Mouse (Mus musculus): ENCODE measurements around the gene Ppp1r12c. TPM values are rescaled to one million over a fixed set of nuclear protein-coding genes. Genes with fewer than 3 reads are reported as not detected.

Gene Ppp1r12c
- total RNA-seq, 2 experiments from 2014 or later: 74.0 to 84.4 TPM

DNA sequence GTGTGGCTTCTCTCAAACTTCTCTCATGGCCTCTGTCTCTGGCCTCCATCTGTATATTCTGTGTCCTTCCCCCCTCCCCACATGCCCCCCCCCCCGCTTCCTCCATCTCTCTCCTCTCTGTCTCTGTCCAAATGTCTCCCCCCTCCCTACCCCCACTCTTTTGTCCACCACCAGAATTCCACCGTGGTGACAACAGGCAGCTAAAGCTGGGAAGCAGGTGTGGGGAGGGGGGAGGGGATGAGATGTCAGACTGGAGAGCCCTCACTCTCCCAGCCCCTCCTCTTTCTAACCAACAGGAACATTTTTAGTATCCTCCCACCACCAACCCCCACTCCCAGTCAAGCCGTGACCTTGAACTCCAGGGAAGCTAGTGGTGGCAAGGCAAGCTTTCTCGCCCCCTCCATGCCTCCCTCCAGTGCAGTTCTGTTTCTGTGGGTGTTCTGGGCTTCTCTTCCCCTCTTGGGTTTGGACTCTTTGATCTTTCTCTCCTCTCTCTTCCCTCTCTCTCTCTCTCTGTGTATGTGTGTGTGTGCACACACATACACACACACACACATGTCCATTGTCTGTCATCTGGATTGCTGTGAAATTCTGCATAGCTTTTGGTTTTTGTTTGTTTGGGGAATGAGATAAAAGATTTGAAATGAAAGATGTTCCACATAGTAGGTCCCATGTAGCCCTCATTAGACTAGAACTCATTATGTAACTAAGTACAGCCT, 15.0 kb upstream of the Ppp1r12c start, which contains the start of gene Tnnt1:
Gene Tnnt1 (minus strand): TSS at position 51 of the 719 bp plus-strand sequence.
- no peak for DNase-seq

DNA sequence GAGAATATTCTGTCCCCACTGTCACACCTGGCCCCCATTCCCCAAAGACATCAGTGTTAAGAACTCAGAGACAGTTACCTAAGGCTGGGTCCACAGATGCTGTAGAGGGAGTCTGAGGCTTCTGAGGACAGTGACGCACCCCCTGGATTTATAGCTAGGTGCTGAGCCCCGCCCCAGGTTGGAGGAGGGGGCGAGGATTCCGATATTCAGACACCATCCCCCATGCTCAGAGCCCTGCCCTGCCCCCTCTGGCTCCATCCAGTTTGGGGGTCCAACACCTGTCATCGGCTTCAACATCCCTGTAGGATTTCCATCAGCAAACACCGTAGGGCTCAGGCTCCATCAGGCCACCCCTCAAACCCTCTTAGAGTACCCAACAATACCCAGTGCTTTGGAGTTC, 14.4 kb upstream of the Ppp1r12c start:
- DNase-seq: no peak

DNA sequence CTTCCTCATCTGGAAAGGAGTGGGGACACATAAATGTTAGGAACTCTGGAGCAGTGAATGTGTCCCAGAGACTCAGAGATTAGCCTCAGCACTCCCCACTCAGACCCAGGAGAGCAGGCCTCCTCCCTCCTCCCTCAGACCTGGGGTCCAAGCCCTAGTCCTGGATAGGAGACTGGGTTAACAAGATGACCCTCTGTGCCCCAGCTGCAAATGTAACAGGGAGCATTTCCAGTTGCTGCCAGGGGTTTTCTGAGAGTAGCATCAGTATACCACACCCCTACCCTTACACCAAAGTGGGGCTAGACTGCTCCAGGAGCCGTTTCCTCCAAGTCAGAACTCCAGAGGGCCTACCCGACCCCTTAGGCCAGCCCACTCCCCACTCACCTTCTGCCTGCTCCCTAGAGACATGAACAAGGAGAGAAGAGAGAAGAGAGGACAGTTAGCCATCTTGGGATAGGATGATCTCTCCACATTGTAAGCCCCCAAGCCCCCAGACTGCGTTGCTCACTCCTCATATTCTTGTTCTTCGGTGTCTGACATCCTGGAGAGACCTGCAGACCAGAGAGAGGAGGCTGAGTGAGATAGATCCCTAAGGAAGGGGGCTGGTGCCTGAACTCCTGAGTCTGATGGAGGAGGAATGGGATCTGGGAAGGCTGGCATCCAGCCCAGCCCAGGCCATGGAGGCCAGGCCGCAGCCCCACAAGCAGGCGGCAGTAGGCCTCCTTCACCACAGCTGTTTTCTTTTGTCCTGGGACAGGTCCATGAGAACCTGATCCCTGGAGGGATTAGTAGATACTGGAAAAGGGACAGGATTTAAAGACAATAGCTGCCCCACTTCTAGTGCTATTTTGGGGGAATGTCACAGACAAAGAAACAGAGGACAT, 12.6 kb upstream of the Ppp1r12c start:
- no peak for DNase-seq

DNA sequence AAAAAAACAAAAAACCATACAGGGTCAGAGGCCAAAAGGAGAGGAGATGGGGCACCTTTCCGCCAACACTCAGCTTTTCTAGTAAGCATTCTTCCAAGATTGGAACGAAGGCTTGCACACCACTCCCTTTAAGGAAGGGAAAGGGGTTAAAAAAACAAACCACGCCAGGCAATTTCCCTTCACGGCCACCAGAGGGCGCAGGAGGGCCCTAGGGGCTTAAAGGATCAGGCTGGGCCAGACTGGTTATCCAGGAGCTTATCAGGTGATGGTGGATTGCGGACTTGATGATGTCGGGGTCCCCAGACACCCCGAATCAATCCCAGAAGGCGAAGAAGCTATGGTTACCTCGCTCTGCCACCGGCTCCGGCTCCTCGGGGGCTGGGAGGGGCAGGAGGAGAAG, 11.8 kb upstream of the Ppp1r12c start:
- DNase-seq: peak; percentile 60

DNA sequence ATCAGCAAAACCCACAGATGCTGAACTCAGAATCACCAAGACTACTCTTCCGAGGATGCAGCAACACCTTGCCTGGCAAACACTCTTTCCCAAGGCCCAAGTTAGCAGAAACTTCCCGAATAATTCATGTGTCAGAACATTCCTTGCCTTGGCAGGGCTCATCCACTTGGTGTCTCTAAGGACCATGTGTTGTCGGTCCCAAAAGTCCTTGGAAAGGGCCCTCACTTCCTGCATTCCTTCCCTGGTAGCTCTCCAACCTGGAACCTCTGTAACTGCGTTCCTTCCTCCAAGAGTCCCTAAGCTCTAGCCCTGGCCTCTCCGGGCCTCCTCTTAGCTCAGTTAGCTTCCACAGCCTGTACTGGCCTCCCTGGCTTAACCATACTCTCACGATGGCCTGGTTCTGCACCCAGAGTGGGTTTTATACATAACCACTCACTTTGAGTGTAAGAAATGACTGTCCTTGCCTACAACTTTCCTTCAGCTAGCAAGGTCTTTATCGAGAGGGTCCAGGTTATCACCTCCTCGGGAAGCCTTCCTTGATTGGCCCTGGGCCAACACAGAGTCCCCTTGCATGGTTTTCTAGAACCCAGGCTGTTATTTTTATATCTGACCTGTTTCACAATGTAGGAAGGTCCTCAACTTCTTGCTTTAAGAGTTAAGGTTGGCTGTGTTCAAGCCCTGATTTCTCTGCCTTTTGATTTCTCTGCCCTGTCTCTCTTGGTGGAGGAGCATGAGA, 10.2 kb upstream of the Ppp1r12c start:
- DNase-seq: peak; percentile 23

DNA sequence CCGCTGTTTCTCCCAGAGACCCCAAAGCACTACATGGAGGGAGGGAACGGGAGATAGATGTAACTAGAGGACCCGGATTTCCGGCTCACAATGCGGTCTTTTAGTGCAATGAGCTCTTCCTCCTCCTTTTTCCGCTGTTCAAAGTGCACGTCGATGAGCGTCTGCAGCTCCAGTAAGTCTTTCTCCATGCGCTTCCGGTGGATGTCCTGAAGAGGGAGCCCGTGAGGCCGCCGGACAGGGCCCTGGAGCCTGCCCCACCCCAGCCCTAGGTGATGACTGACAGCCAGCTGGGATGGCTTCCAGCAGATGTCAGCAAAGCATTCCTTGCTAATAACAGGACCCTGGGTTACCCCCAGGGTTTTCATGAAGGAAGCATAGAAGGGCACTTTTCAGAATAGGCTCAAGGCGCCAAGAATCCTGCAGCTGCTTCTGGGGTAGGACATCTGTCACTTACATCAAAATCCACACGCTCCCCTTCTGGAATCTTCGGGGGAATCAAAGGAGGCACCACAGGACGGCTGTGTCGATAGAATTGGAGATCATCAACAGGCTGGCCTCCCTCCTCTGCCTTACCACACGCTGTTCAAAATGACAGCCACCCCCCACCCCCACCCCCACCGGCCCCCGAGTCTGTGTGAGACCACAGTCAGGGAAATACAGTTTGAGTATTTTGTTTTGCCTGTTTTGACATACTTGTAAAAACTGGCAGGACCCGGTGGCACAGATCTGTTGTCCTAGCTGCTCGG, 8.6 kb upstream of the Ppp1r12c start:
- DNase-seq: peak; percentile 82

DNA sequence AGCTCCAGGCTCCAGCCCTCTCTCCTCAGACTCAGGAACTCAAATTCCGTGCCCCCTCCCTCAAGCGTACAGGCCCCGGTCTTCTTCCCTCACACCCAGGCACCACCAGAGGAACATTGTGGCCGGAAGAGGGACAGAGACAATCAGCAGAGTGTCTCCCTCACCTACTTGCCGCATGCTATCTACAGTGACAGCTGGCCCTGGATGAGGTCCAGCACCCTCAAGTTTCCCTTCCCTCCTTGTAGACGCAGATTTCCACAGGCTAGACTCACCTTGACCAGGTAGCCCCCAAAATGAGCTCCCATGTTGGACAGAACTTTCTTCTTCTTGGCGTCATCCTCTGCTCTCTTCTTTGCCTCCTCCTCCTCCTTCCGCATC, 7.2 kb upstream of the Ppp1r12c start:
- DNase-seq: no peak

DNA sequence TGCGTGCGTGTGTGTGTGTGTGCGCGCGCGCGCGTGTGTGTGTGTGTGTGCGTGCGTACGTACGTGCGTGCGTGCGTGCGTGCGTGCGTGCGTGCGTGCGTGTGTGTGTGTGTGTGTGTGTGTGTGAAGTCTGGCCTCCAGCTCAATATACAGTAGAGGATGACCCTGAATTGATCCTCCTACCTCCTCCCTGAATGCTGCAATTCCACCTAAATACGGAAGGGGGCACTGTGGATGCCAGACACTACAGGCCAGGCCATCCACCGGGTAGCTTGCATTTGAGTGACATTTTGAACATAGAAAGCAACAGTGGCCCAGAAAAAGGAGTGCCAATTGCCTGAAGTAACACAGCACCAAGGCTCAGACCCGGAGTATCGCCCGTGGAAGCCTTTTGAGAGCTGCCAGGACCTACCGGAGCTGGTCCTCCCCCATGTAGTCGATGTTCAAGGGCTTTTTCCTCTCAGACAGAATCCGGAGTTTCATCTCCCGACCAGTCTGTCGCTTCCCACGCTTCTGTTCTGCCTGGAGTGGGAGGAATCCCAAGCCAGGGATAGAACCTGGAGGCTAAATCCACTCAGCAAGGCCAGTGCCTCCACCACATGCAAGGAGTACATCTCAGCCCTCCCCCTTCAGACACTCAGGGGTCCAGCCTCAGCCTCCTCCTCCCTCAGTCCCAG, 6.7 kb upstream of the Ppp1r12c start:
- DNase-seq: no peak

DNA sequence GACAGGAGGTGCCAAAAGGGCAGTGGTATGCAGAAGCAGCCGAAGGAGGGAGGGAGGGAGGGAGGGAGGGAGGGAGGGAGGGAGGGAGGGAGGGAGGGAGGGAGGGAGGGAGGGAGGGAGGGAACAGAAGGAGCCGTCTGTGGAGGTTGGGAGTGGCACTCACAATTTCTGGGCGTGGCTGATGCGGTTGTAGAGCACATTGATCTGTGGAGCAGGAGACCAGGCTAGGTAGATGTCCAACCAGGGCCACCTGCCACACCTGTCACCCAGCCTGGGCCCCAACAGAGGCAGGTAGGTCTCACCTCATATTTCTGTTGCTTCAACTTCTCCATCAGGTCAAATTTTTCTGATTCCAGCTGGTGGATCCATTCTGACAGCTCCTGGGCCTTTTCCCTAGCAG, 5.7 kb upstream of the Ppp1r12c start:
- no peak for DNase-seq

DNA sequence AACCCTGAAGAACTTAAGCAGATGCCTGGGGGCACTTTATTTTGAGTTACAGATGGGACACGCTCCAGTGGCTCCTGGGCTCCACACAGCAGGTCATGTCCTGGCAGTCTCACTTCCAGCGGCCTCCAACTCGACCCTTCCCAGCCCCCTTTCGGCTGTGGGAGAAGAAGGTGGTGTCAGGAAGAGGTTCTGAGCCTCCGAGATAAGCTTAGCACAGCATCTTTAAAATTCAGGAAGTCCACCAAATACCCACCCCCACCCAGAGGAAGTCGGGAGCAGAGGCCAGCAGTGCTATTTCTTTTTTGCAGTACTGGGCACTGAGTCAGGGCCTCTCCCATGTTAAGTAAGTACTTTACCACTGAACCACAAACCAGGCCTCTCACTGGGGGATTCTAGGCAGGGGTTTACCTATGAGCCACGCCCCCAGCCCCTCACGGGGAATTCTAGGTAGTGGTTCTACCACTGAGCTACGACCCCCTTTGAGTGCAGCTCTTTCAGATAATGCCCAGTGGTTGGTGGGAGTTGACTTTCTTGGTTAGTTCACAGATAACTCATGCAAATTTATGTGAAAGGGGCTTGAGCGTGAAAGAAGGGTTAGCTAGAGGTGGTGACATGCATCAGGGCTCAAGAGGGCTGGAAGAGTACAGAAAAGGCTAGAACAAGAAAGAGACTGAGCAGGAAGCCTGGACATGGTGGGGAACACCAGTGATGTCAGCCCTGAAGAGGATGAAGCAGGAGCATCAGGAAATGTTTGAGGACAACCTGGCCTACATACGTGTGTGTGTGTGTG, 3.4 kb upstream of the Ppp1r12c start:
- no peak for DNase-seq

DNA sequence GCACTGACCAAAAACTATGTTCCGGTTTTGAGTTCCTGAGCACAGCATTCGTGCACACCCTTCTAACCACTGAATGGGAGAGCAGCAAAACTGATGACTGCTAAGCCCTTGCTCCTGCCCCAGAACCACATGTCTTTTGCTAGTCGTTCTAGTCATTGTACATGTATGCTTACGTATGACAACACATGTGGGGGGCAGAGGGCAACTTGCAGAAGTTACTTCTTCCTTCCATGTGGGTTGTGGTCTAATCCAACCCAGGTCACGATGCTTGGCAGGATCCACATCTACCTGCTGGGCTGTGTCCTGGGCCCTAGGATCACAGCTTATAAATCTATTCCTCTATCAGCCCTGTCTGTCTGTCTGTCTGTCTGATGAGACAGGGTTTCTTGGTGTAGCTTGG, 2.4 kb upstream of the Ppp1r12c start:
- DNase-seq: no peak

DNA sequence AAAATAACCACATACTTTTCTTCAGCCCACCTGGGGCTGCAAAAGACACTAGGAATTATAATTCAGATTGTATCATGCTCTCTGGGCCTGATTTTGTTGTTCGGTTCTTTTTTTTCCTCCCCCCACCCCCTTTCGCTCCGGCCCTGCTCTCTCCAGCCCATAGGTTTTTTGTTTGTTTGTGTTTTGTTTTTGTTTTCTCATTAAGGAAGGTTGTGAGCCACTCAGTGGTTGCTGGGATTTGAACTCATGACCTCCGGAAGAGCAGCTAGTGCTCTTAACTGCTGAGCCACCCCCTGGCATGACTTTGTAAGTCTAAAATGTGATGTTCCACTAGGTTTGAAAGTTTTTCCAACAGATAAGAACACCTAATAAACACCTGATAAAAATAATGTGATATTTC, 1.6 kb upstream of the Ppp1r12c start:
- DNase-seq: no peak

DNA sequence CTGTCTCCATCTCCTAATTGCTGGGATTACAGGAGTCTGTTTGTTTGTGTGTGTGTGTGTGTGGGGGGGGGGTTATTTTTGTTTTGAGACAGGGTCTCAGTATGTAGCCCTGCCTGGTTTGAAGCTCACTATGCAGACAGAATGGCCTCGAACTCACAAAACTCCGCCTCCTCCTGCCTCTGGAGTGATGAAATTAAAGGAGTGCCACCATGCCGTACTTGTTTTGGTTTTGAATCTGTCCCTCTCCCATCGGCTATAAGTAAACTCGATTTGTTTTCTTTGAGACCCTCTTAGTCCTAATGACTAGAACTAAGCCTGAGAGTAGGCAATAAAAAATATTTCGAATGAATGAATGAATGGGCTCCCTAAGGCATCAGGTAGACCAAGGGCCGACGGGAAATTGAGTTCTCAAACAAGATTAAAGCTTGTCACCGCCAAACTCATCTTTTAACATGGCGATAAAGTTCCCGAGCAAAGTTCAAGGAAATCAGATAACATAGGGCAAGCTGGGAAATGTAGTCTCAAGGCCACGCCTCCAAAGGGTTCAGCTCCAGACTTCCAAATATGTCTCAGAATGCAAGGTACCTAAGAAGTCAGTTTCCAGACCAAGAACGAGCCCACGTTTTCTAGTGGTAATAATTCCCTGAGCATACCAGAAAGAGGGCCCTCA, 1.1 kb upstream of the Ppp1r12c start:
- peak; percentile 59 for DNase-seq

DNA sequence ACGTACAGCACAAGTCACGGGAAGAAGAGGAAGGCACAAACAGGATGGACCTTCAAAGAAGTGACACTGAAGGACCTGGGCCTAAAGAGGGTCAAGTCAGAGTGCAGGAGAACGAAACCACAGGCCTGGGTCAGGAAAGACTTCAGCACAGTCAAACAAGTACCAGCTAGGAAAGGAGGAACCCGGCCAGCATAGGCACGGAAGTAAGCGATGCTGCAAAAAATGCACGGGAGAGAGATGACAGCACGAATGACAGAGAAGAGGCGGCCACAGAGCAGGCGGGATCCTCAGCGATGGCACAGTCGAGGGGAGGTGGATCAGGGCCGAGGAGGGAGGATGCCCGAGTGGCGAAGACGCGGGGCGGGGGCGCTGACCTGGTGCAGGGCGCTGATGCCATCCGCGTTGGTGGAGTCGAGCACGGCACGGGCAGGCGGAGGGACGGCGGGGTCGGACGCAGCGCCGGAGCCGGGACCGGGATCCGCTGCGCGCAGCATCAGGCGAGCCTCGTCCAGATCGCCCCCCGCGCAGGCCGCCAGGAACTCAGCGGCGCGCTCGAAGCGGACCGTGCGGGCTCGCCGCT, 498 bp downstream of the Ppp1r12c start:
- peak; percentile 67 for DNase-seq

DNA sequence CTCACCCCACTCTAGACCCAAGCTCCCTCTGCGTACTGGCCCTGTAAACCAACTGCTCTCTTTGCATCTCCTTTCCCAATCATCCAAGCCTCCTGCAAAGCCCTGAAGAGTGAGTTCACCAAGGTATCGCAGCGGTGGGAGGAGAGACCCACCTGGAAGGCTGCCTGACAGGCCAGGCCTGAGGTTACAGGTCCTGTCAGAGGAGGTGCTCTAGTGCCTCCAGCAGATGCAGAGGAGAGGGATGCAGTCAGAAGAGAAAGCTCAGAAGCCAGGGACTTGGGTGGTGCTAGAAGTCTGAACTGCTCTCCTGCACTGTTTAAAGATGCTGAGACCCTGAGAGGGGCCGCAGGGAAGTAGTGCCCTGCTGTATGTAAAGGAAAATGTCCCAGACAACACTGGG, 2.4 kb downstream of the Ppp1r12c start:
- DNase-seq: no peak

DNA sequence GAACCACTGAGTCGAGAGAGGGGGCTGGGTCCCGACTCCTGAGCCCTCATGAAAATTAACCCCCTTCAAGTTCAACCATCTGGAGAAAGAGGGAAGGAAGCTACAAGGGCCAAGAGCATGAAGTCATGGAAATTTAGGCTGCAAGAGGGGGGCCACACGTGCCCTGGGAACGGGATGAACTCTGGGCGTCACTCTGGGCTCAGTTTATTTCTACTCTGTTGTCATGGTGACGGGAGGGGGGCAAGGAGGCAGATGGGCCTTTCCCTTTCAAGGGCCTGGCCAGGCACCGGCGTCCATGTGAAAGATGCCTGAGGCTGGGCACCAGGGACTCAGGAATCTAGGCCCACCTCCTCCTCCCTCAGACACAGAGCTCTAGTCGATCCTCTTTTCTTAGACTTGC, 3.2 kb downstream of the Ppp1r12c start:
- DNase-seq: peak; percentile 57

DNA sequence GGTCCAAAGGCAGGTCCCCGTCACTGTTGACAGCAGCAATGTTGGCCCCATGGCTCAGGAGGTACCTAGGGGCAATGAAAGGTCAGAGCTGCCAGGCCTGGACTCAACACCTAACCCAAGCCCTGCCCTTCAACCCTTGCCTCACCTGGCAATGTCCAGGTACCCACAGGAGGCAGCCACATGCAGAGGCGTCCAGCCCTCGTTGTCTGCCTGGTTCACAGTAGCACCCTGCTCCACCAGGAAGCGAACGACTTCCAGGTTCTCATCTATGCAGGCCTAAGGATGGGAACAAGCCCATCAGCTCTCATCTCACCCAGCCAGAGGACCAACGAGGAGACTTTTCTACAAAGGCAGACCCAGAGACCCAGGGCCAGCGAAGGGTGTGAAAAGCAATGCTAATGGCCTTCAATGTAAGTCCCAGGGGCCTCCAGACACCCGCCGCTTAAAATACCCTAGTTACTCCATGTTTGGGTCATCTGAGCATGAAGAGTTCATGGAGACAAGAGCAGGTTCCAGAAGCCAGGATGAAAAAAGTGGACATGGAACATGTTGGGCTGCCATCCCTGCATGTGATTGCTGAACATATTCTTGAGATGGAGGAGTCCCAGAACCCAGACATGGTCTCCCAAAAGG, 4.1 kb downstream of the Ppp1r12c start:
- no peak for DNase-seq

DNA sequence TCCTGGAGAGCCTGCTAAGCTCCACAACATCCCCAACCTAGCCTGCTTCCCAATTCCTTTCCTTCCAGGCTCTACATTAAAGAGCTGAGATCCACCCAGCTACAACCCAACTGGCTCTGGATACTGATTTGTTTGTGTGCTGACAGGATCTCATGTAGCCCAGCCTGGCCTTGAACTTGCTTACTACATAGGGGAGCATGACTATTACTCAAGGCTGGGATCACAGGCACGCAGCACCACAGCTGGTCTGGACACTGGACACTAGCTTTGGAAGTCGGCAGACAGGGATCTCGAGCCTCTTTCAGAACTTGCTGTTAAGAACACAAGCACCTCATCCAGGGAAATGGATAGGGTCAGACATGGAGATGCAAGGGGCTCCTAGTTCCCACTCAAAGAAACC, 5.0 kb downstream of the Ppp1r12c start:
- DNase-seq: no peak

DNA sequence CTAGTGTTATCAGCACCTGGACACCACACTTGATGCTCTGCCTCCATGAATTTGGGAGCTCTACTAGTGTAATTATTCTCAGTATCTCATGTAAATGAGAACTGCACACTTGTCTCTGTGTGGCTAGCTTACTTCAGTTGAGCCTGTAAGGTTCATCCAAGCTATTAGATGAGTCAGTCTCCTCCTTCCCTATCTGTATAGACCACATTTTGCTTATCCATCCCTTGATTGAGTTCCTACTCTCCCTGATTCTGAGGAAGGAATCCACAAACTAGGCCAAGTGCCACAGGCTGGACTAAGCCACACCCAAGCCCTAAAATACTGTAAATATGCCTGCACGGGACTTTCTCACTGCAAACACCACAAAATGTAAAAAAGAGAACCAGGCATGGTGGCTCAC, 7.5 kb downstream of the Ppp1r12c start:
- no peak for DNase-seq

All from adrenal gland, postnatal 10 days (tissue).